Mouse (Mus musculus) megakaryocyte, embryonic 14.5 days (primary cell): ENCODE measurements around the gene Tssk4.

Experiments
- FLI1 ChIP-seq: IDR thresholded peaks from 2 replicates; pipeline ENCODE4 v1.6.1; 2012; ENCODE audit warnings: low read length, inconsistent platforms, mixed read lengths
- GATA1 ChIP-seq: IDR thresholded peaks from 3 replicates; pipeline ENCODE4 v1.6.1; 2012; ENCODE audit warnings: mixed read lengths, low read length, inconsistent platforms, borderline replicate concordance

DNA sequence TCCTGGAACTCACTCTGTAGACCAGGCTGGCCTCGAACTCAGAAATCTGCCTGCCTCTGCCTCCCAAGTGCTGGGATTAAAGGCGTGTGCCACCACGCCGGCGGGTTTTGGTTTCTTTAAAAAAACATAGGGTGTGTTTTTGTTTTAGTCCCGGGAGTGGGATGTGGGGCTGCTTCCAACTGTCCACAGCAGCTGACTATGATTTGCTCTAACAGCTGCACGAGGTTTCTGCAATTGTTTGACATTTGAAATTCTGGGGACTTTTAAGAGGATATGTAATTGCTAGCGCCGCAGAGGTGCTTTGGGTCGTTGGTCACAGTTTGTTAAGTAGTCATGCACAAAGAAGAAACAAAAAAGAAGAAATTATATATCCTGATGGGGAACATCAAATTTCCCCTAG lies 39.4 kb downstream of the Tssk4 start:
- TF ChIP-seq GATA1 = no peak
- TF ChIP-seq FLI1 = no peak
